Mouse (Mus musculus) E14TG2a.4 (cell line): ENCODE measurements at regions not wholly inside any gene's neighbourhood (a gene's known extent, or its start where the extent isn't known, plus 50 kb on each side); places are given as distances from the start of the nearest gene placed in this dataset.
A peak's percentile ranks its signal among the peaks of the same experiment; 100 is the strongest.

Source experiments
- H3K27me3 ChIP-seq: 2 replicates; pipeline ENCODE4 v1.6.1; 2014; ENCODE audit warnings: low read length, control low read depth; ENCODE audit not compliant: insufficient read depth
- H3K36me3 ChIP-seq: 2 replicates; pipeline ENCODE4 v1.6.1; 2014; ENCODE audit warnings: low read length, control low read depth; ENCODE audit not compliant: insufficient read depth
- H3K4me1 ChIP-seq: replicated peaks from 2 replicates; pipeline ENCODE4 v1.6.1; 2014; ENCODE audit warnings: low read depth, low read length, control low read depth
- H3K4me3 ChIP-seq: replicated peaks from 2 replicates; pipeline ENCODE4 v1.5.1; 2014; ENCODE audit warnings: mild to moderate bottlenecking, low read length
- H3K9me3 ChIP-seq: 2 replicates; pipeline ENCODE4 v1.6.1; 2014; ENCODE audit warnings: low read length, control low read depth
- CTCF ChIP-seq: conservative IDR thresholded peaks from 2 replicates; pipeline ENCODE4 v1.5.1; 2014; ENCODE audit warnings: low read length
- NANOG ChIP-seq: IDR thresholded peaks from 2 replicates; pipeline ENCODE4 v1.6.1; 2014; ENCODE audit warnings: borderline replicate concordance, low read length, mixed read lengths
- POU5F1 ChIP-seq: IDR thresholded peaks from 2 replicates; pipeline ENCODE4 v1.6.1; 2014; ENCODE audit warnings: low read length, borderline replicate concordance

- Histone ChIP-seq H3K4me3 (no peak overlapping the region), H3K36me3 (no peaks in the 10 kb centered on the region), H3K27me3 (no peaks in the 10 kb centered on the region), H3K4me1 (no peaks in the 10 kb centered on the region), H3K9me3 (no peaks in the 10 kb centered on the region)
- TF ChIP-seq CTCF: no peak
- no peak for TF ChIP-seq NANOG
- TF ChIP-seq POU5F1: no peak
These were observed 122.0 kb downstream of the Olfr1505 start for GRCm38 (mm10) chr19:14035371-14035770.

GRCm38 (mm10) chr19:14035785-14036184 is 122.5 kb downstream of the Olfr1505 start:
- no peaks in the 10 kb centered on the region for H3K36me3 ChIP-seq
- TF ChIP-seq NANOG (no peak), CTCF (no peak), POU5F1 (no peak)
- no peaks in the 10 kb centered on the region for H3K9me3 ChIP-seq
- H3K27me3 ChIP-seq: no peaks in the 10 kb centered on the region
- no peak overlapping the region for H3K4me3 ChIP-seq
- no peaks in the 10 kb centered on the region for H3K4me1 ChIP-seq

DNA sequence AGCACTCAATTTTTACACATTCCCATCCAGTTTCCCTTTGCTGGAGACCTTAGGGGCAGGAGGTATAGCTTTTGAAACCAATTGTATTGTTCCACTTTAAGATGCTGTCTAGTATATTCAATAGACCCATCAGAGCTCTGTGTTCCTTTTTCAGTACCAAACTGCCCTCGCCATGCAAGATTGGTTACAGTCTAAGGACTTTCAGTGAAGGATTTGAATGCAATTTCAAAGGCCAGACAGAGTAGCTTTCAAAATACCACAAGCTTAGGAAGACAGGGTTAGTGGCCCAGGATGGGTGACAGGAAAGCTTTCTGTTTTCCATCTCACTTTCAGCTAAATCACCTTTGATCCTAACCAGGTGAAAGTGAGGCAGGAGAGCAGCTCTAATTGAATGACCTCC is 123.4 kb downstream of the Olfr1505 start:
- Histone ChIP-seq H3K36me3 (no peaks in the 10 kb centered on the region), H3K4me3 (no peak overlapping the region), H3K27me3 (no peaks in the 10 kb centered on the region), H3K9me3 (no peaks in the 10 kb centered on the region), H3K4me1 (no peaks in the 10 kb centered on the region)
- TF ChIP-seq NANOG (no peak), POU5F1 (no peak), CTCF (no peak)

GRCm38 (mm10) chr19:14042753-14043152 is 129.4 kb downstream of the Olfr1505 start:
- Histone ChIP-seq H3K36me3 (no peaks in the 10 kb centered on the region), H3K4me3 (no peak overlapping the region), H3K27me3 (no peaks in the 10 kb centered on the region), H3K4me1 (no peaks in the 10 kb centered on the region), H3K9me3 (no peaks in the 10 kb centered on the region)
- TF ChIP-seq CTCF (no peak), NANOG (no peak), POU5F1 (no peak)

GRCm38 (mm10) chr19:14045456-14045855 is 132.1 kb downstream of the Olfr1505 start:
- TF ChIP-seq CTCF (peak; percentile 49), NANOG (no peak), POU5F1 (no peak)
- Histone ChIP-seq H3K4me3 (no peak overlapping the region), H3K27me3 (no peaks in the 10 kb centered on the region), H3K36me3 (no peaks in the 10 kb centered on the region), H3K9me3 (no peaks in the 10 kb centered on the region), H3K4me1 (no peaks in the 10 kb centered on the region)

- TF ChIP-seq POU5F1 (no peak), NANOG (no peak)
- Histone ChIP-seq H3K9me3 (no peaks in the 10 kb centered on the region), H3K4me1 (no peaks in the 10 kb centered on the region), H3K27me3 (no peaks in the 10 kb centered on the region), H3K36me3 (no peaks in the 10 kb centered on the region), H3K4me3 (no peak overlapping the region)
These were observed 138.7 kb downstream of the Olfr1505 start for GRCm38 (mm10) chr19:14052052-14052451.

DNA sequence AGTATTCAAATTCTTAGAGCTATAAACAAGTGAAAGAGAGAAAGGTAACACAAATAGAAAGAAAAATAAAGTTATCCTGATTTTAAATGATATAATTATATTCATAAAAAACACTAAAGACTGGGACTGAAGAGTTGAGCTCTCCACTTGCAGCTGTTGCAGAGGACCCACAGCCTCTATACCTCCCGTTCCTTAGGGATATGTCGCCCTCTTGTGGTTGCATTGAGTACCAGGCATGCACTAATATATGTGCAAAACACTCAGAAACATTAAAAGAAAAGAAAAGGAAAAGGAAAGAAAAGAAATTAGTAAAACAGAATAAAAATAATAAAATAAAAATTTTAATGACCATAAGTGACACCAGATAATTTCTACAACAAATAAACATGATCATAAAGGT is 167.2 kb downstream of the Olfr1505 start:
- no peak overlapping the region for H3K4me3 ChIP-seq
- H3K4me1 ChIP-seq: no peaks in the 10 kb centered on the region
- no peaks in the 10 kb centered on the region for H3K36me3 ChIP-seq
- TF ChIP-seq POU5F1 (no peak), CTCF (peak; percentile 96)
- H3K9me3 ChIP-seq: no peaks in the 10 kb centered on the region
- H3K27me3 ChIP-seq: no peaks in the 10 kb centered on the region

GRCm38 (mm10) chr19:14084726-14085125 is 171.4 kb downstream of the Olfr1505 start:
- no peaks in the 10 kb centered on the region for H3K27me3 ChIP-seq
- H3K36me3 ChIP-seq: no peaks in the 10 kb centered on the region
- TF ChIP-seq CTCF: no peak
- TF ChIP-seq NANOG: no peak
- TF ChIP-seq POU5F1: no peak
- no peaks in the 10 kb centered on the region for H3K9me3 ChIP-seq
- H3K4me1 ChIP-seq: no peaks in the 10 kb centered on the region
- H3K4me3 ChIP-seq: no peak overlapping the region

GRCm38 (mm10) chr19:14090106-14090505 is 176.8 kb downstream of the Olfr1505 start:
- H3K4me1 ChIP-seq: no peaks in the 10 kb centered on the region
- no peaks in the 10 kb centered on the region for H3K36me3 ChIP-seq
- no peak overlapping the region for H3K4me3 ChIP-seq
- no peaks in the 10 kb centered on the region for H3K27me3 ChIP-seq
- TF ChIP-seq CTCF (no peak), POU5F1 (no peak), NANOG (no peak)
- H3K9me3 ChIP-seq: no peaks in the 10 kb centered on the region

- Histone ChIP-seq H3K9me3 (no peaks in the 10 kb centered on the region), H3K36me3 (no peaks in the 10 kb centered on the region), H3K4me3 (no peak overlapping the region), H3K27me3 (no peaks in the 10 kb centered on the region), H3K4me1 (no peaks in the 10 kb centered on the region)
- TF ChIP-seq CTCF (no peak), POU5F1 (no peak), NANOG (no peak)
These were observed 180.9 kb downstream of the Olfr1505 start for GRCm38 (mm10) chr19:14094191-14094590.
